Mouse (Mus musculus) cerebellum, adult 9-10 months (tissue): ENCODE data around the gene Prr29.

Experiments
- DNase-seq: peaks from one replicate; pipeline ENCODE4 v3.0.0; 2022

Gene Prr29

DNA sequence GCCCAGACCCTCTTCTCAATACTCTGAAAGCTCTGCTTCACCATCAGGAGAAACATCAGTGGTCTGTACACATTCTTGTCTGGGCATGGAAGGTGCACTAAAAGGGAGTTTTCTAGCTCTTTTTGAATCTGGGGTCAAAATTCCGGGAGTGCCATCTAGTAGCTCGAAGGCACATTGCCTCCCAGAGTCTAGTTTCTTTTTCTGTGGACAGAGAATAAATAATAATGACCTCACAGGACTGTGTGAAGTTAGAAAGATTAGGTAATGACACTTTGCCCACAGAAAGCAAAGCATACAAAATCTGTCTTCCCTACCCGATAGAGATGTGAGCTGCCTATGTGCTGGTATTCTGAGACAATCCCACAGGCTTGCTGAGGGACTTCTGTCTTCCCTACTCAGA is 45.2 kb downstream of the Prr29 start:
- DNase-seq: no peak

DNA sequence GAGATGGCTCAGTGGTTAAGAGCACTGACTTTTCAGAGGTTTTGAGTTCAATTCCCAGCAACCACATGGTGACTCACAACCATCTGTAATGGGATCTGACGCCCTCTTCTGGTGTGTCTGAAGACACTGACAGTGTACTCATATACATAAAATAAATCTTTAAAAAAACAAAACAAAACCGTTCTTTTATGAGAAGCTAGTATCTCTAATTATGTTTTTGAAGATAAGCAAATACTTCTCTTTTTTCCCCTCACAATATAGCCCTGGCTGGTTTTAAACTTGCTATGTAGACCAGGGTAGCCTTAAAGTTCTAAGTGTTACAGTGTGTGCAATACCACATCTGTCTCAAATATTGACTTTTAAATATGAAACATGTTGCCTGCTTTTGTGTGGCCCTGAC is 45.9 kb downstream of the Prr29 start:
- no peak for DNase-seq

DNA sequence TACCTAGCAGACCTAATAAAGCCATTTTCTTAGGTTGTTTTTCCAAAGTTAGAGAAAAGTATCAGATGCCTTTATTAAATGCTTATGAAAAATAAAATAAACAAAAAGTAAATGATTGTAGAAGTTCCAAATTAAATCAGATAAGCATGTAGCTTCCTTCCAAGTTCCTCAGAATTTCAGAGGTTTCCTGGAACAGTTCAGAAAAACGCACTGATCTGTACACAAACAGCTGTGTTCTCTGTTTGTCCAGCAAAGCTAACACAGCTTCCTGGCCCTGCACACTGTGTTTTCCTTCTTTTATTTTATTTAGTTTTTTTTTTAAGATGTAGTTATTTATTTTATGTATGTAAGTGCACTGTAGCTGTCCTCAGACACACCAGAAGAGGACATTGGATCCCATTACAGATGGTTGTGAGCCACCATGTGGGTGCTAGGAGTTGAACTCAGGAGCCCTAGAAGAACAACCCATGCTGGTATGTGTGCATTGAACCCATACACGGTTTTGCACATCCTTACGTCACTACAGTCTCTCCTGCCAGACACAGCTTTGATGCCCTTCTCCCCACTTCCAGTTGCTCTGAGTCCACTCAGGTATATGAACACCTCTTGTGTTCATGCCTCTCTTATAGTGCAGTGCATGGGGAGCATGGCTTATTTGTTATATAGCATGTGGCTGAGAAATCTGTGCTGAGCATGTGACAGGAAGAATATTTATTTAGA is 47.5 kb downstream of the Prr29 start:
- DNase-seq: no peak

DNA sequence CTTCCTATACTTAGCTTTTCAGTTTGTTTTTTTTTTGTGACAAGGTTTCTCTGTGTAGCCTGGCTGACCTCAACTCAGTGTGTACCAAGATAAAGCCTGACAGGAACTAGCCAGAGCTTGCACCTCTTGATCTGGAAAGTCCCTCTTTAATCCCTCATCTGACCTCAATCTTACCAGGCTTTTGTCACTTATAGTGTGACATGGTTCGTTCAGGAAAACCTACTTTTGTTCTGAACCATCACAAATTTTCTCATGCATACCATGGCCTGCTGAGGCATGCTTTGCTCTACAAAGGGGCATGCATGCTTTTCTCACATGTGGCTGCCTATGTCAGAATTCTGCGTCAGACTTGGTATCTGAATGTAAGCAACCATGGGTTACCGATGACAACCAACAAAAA is 51.1 kb downstream of the Prr29 start:
- DNase-seq: no peak

DNA sequence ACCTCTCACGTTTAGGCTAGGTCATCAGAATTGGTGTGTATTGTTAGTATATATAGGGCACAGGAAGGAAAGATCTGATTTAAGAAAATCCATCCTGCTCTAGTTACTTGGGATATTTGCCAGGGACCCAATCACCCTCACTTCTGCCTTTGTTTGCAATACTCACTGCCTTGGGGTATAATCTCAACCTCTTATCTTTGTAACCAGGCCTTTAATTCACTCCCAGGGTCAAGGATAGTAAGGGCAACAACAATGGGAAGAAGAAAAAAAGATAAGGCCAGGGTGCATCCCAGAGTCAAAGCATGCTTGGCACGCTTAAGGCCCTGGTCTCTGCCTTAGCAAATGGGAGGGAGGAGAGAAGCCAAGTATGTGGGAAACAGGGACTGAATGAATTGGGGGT is 52.6 kb downstream of the Prr29 start:
- no peak for DNase-seq

DNA sequence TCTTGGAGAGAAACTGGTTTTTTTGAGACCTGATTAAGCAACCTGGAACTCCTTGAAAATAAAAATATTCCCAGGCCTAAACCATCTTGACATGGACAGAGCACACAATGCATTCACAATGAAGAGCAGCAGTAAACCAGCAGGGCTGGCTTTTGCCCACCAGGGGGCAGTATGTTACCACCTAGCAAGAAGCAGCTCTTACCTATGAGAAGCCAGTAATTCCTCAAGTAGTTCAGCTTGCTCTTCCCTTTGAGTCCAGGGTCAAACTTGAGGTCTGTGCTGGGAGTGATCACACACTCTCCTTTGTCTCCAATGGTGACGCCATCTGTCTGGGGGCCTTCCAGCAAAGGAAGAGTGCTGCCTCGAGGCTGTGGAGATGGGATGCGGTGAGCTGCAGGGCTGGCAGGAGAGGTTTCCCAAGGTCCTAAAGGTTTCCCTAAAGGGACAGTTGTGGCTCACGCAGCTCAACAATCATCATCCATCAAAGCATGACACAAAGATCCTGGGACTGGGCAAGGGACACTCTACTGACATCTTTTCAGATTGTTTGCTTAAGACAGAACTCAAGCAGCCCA is 53.4 kb downstream of the Prr29 start:
- peak; percentile 86 for DNase-seq

DNA sequence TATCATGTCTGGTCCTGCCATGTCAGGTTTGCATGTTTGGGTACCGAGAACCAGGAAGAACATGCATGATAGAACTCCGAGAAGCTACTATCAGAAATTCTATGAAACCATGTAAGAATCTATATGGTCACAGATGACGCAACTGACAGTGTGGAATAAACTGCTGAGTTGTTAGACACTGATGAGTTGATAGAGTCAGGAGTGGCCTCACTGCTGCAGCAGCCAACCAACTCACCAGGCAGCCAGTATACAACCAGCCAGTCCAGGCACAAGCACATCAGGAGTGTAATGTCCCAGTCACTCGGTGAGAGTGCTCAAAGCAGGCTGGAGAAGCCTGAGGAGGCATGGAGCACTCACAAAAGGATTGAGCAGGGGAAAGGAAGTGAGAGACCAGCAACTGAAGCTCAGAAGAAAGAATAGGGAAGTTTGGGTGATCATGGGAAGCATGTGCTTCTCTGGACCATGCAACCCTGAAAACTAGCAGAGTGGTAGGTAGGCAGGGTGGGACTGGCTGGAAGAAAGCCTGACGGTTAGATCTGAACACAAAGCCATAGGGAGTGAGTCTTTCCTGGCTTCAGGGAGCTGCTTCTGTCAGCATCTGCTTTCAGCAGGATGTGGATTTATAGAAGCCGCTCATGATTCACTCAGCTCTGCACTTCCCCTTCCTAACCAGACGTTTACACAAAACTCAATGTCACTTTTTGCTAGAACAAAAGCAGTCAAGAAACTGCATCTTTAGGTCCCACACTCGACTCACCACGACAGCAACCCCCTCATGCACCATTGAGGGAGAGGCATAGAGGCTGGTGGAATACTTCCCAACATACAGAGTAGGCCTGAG is 54.2 kb downstream of the Prr29 start:
- no peak for DNase-seq

DNA sequence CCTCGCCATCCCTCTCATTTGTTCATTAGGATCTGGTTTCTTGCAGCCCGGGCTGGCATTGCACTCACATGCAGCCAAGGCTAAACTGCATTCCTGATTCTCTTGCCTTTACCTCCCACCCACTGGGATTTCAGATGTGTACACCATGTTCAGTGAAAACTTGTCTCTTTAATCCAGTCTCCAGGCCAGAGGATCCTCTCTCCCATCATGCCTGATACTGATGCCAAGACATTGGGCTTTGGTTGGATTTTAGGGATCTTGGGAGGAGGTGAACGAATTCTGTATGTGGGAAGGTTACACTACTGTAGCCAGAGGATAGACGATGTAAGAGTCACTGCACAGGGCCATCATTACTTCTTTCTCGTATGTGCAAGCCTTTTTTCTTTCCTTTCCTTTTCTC is 59.9 kb downstream of the Prr29 start:
- DNase-seq: no peak

DNA sequence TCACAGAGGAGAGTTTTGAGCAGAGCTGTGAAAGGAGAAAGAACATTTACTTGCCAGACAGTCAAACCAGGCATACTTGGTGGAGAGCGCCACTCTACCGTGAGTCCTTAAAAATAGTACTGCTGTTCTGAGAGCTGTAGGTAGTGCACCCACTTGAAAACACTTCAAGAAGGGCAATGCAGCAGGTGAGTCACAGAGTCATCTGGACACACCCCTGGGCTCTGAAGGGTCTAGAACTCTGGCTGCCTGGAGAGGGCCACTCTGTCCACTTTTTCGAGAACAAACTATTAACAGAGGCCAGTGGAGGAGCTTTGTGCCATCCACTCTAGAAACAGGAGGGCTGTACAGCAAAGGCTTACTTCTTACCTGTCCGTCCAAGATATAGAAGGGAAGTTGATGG is 61.2 kb downstream of the Prr29 start:
- no peak for DNase-seq
